Mouse (Mus musculus): ENCODE results near the gene Pin1rt1.
A peak's percentile ranks its signal among the peaks of the same experiment; 100 is the strongest.

Pin1rt1 gene

DNA sequence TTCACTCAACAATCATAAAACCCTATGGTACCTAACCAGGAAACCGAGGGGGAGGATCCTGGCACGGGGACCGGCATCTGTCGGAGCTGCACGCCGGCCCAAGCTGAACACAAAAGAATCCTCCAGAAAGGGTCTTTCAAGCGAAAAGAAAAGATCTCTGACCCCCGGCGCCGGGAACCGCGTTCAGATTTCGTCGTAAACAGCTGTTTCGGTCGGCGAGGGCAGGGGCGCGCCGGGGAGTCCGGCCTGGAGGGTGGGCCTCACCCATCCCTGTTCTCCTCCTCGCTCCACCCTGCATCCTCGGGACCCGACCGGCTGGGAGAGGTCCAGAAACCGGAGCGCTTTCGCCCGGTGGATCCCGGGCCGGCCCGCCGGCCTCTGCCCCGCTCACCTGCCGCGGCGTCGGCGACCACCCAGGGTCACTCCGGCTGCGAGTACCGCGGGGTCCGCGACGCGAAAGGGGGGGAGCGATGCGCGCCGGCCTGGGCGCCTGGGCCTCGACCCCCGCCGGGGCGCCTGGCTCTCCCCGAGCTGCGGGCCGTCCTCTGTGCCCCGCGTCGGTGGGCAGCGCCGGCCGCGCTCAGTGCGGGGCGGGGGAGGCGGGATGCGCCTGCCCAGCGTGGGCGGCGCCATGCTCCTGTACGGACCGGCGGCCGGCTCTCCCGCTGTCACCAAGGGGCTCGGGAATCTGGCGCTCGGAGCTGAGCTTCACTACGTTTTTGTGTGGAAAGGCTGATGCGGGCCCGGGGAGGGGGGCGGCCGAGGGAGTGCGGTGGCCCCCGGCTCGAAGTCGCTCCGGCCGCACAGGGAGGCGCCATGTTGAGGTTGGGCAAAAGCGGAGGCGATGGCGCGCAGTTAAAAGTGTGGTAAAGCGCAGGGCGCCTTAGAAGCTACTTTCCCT lies 4.3 kb downstream of the Pin1rt1 start, which contains the start of gene Tcp11l1:
Gene Tcp11l1, minus strand, starts transcription at position 585 of the 901 bp plus-strand sequence.
- peak; percentile 61 for DNase-seq

DNA sequence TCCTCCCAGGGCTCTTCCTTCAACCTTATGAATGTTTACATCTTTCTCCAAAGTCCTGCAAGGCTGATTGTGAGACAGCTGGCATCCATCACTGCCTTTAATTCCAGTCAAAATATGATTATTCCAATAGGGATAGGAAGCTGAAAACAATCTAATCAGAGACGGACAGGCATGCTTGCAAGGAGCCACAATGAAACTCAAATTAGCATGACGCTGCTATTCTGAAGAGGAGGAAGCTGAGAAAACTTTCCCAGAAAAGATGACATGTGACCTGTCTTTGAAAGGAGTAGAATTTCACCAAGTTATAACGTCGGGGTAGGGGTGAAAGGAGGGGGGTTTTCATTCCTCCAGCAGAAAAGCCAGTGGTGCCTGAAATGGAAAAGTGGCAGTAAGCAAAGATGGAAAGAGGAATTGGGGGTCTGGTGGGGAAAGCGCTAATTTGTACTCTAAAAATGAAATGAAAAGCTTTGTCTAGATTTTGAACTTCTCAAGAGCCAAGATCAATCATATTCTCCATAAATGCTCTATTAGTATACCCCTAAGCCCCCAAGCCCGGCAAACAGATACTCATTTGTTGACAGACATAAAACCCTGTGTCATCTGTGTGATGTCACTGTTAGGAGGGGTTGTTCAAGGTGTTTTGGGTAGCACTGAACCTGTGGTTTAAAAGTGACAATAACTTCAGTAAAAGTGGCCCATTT lies 5.4 kb downstream of the Pin1rt1 start:
- no peak for DNase-seq

DNA sequence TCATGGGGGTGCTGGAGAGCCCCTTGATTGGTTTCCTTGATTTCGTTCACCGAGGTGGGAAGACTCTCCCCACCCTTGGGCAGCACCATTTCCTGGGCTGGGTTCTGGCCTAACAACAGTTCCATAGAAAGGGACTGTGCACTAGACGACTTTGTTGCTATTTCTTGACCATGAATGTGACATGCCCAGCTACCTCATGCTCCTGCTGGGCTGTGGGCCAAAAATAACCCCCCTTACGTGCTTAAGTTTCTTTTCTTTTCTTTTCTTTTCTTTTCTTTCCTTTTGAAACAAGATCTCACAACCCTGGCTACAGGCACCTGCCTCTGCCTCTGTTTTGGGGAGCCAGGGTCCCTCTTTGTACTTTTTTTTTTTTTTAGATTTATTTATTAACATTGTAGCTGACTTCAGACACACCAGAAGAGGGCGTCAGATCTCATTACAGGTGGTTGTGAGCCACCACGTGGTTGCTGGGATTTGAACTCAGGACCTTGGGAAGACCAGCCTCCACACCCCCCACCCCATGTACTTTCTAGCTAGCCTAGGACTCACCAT lies 6.3 kb downstream of the Pin1rt1 start:
- DNase-seq, result no peak

DNA sequence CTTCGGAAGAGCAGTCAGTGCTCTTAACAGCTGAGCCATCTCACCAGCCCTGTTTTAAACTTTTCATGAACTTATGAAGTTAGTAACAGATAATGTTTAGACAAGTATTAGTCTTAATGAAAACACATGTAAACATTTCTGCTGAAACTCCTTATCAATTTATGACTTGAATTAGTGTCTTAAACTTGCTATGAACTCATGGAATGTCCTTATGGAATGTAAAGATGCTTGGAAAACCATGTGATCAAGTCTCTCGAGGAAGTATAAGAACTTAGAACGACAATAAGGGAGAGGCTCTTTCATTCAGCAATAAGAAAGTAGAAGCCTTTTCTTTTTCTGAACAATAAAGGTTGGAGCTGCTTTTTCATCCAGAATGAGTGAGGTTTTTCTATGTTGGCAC lies 11.8 kb downstream of the Pin1rt1 start:
- no peak for DNase-seq

DNA sequence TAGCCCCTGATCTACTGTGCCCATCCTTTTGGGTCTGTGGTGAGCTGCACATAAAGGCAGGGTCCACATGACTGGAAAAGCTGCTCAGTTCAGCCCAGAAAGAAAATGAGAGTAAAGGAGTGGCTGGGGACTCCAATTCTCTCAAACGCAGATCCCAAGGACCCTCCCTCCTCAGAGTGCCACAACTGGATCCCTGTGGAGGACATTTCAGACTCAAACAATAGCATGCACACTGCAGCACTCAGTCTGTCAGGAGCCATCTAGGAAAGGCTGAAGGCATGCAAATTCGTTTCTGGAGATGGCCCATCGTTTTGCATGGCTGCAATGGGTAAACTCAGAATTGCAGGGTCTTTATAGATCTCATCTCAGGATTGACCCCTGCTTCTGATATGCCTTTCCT lies 13.0 kb downstream of the Pin1rt1 start:
- DNase-seq, result no peak

DNA sequence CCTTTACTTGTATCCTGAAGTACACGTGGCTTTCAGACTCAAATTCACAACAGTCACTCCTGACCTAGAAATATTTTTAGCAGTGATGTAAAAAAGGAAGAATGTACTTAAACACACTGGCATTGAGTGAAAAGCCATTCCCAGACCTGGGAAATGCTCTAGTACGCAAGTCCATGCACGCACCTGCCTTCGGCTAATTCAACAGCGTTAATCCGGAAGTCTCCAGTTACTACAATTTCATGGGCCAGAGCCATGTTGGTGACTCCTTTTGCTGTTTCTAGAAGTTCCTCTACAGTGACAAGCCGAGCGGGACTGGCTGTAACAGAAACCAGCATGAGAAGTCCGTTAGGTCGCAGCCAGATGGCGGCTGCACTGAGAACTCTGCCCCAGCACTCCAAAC lies 16.5 kb downstream of the Pin1rt1 start:
- no peak for DNase-seq

DNA sequence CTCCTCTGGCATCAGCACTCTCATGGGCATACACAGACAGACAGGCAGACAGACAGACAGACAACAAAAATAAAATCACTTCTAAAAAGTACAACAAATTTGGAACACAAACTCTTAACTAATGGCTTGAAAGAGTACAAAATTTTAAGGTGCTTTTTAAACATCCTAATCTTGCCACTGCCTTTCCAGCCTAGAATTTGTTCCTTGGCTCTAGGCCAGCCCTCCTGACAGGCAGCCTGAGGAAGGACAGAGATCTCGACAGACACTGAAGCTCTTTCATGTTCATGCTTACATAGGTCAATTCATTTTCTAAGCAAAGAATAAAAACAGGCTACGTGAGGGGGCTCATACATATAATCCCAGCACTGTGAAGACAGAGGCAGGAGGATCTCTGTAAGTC lies 23.6 kb downstream of the Pin1rt1 start:
- no peak for DNase-seq

DNA sequence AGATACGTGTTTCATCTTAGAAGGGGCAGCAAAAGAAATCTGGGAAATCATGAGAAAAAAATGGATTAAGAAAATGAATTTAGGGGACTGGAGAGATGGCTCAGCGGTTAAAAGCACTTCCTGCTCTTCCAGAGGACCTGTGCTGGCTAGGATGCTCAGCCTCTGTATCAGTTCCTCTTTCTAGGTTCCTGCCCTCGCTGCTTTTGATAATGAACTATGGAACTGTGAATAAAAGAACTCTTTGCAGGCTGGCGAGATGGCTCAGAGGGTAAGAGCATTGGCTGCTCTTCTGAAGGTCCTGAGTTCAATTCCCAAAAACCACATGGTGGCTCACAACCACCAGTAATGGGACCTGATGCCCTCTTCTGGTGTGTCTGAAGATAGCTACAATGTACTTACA lies 25.5 kb downstream of the Pin1rt1 start:
- DNase-seq, result no peak

DNA sequence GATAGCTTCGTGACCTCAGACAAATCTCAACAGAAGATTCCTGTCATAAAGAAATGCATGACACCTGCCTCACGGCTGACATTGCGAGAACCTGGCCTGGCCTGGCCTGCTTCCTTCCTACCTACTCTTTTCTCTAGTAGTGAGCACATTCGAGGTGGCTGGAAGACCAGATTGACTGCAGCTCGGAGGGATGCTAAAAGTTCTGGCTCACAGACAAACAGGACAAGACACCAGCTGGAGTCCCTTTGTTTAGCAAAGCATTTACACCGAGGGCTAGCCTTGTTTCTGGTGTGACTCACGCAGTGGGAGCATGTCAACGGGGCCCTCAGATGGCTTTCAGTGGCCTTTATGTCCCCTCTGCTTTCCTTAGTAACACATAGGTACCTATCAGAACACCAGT lies 27.5 kb downstream of the Pin1rt1 start:
- no peak for DNase-seq

DNA sequence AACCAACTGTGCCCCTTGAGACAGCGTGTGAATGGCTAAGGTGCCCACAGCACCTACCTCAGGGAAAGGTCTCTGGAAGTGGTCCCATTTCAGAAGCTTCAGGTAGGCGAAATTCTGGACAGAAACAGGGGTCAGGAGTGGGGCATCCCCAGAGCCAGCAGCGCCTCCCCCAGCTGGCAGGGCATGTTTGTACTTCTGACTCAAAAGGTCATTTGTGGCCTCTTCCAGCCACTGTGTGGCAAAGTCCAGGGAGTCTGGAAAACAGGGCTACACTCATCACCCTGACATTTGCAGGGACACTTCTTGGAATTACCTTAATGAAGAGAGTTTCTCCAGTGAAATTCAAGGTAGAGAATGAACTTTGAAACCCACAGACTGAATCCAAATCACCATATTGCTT lies 27.9 kb downstream of the Pin1rt1 start:
- DNase-seq, result no peak

DNA sequence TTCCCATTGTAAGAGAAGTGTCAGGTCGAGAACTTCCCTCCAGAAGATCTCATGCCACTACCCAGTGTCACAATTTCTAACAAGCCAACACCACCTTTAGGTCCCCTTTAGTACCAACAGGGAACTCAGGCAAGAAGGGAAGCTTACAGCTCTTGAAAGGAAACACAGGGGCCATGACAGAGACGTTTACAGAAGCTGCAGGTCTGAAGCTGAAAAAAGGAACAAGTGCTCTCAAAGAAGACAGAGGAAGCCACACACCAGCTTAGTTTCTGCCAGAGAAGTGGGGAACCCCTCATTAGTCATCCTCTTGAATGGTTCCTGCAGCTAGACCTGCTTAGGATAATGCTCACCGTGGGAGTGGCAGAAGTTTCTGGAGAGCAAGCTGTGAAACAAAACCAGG lies 28.9 kb downstream of the Pin1rt1 start:
- no peak for DNase-seq

DNA sequence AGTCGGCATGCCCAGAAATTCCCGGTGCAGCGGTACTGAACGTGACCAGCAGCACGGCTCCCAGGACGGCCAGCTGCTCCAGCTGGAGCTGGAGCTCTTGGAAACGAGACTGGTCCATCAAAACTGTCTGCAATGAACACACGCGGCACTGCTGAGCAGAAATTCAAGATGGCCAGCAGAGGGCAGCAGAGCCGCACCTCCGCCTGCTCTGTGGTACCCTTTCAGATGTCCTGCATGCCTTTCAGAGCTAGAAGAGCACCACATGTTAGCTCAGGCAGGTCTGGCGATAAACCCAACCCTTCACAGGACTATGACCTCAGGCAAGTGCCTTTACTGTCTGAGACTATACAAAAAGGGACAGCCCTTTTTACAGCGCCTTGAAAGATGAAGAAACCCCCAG lies 30.8 kb downstream of the Pin1rt1 start:
- peak; percentile 87 for DNase-seq

DNA sequence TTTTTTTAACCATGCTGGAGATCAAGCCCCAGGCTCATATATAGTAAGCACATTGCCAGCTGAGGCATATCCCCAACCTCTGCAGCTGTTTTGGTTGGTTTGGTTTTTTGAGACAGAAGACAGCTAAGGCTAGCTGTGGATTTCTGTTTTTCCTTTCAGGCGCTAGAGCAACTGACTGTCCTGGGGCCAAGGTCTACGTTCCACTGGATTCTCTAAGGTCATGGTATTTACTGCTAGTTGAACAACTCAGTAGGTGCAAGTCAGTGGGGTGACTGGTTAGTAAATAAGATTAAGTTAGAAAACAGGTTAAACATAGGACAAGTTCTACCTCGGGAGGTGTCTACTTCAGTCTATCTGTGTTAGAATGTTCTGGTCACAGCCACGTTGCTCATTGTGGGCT lies 31.4 kb downstream of the Pin1rt1 start:
- no peak for DNase-seq

DNA sequence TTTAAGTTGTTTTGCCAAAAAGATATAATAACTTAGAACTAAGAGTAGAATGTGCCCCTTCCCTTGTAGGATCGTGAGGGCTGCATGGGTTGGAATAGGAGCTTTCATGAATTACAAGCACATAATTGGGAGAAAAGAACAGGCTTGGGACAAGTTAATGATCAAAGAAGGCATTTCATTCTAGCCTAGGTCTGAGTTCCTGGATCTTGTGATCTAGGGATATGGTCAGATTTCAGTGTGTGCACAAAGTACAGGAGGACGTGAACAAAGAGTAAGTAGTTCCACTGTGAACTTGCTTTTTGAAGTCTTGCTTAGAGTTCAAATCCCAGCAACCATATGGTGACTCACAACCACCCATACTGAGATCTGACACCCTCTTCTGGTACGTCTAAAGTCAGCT lies 38.9 kb downstream of the Pin1rt1 start:
- no peak for DNase-seq

DNA sequence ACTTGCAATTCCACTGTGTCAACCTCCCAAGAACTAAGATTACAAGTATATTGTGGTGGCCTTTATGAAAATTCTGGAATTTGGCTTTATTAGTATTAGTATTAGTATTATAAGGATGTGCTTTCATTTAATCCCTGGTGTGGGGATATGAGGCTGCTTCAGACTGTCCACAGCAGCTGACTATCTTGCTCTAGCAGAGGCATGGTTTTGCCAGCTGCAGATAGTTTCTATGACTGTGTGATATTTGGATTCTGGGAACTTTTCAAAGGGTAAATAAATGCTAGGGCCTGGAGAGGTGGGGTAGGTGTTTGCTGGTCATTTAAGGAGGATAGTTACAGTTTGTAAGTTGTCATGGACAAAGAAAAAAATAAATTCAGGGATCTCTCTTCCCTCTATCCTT lies 44.5 kb downstream of the Pin1rt1 start:
- DNase-seq, result no peak

DNA sequence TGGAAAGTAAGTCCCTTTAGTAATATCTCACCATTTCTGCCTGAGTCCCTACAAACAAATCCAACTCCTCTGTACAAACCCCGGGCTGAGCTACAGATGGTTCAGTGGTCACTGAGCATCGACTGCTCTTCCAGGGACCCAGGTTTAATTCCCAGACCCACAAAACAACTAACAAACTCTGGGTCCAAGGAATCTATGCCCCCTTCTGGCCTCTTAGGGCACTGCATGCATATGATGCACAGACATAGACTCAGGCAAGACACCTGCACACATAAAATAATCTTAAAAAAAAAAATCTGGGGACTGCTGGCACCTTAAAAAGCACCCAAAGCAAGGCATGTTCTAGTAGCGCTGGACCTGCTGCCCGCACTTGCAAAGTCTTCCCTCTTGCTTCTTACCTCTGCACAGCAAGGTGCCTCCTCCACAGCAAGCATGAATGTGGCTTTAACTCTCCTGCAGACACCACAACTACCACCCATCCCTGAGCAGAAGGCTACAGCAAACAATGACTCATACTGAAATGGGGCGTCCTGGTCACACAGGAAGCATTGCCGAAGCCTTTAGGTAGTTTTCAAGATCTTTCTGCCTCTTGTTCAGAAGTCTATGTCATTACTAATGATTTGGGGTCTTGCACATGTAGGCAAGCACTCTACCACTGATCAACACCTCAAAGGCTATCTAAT lies 46.9 kb downstream of the Pin1rt1 start:
- peak; percentile 57 for DNase-seq
